Mouse (Mus musculus) hindbrain, embryonic 15.5 days (tissue): Measurements from ENCODE around the gene Arhgef3. TPM values are rescaled to one million over a fixed set of nuclear protein-coding genes. Genes with fewer than 3 reads are reported as not detected.
A peak's percentile ranks its signal among the peaks of the same experiment; 100 is the strongest.

Experiments used
- ATAC-seq: fragments of 200-750 bp; cut with Nextera tagmentation; 2 replicates; pipeline ENCODE4 v1.8.0; 2017; ENCODE audit warnings: low read depth, moderate number of reproducible peaks, moderate TSS enrichment; ENCODE audit not compliant: low FRiP score
- H3K27ac ChIP-seq: fragments of 300-500 bp; sonication (generic); replicated peaks from 2 replicates; pipeline ENCODE4 v1.5.1; 2015; ENCODE audit warnings: mild to moderate bottlenecking, inconsistent platforms
- H3K27me3 ChIP-seq: fragments of 300-500 bp; sonication (generic); 2 replicates; pipeline ENCODE4 v1.6.1; 2015; ENCODE audit warnings: control low read depth, inconsistent platforms
- H3K36me3 ChIP-seq: fragments of 300-500 bp; sonication (generic); 2 replicates; pipeline ENCODE4 v1.6.1; 2015; ENCODE audit warnings: control low read depth, inconsistent platforms
- H3K4me1 ChIP-seq: fragments of 300-500 bp; sonication (generic); replicated peaks from 2 replicates; pipeline ENCODE4 v1.6.1; 2015; ENCODE audit warnings: control low read depth, inconsistent platforms
- H3K4me2 ChIP-seq: fragments of 300-500 bp; sonication (generic); 2 replicates; pipeline ENCODE4 v1.6.1; 2015; ENCODE audit warnings: moderate library complexity, mild to moderate bottlenecking, inconsistent platforms
- H3K4me3 ChIP-seq: fragments of 300-500 bp; sonication (generic); 2 replicates; pipeline ENCODE4 v1.5.1; 2015; ENCODE audit warnings: mild to moderate bottlenecking, inconsistent platforms
- H3K9ac ChIP-seq: fragments of 300-500 bp; sonication (generic); 2 replicates; pipeline ENCODE4 v1.6.1; 2015; ENCODE audit warnings: inconsistent platforms
- H3K9me3 ChIP-seq: fragments of 300-500 bp; sonication (generic); 2 replicates; pipeline ENCODE4 v1.6.1; 2016; ENCODE audit warnings: control low read depth, inconsistent platforms
- WGBS: fragments of 180-500 bp; shearing (Covaris S2); methylation state at CpG from one replicate; pipeline ENCODE4 v1.1.7; 2015; 5-methylcytosine and 5-hydroxymethylcytosine counted together
- polyA plus RNA-seq: library from polyadenylated mRNA; unstranded; fragments of >200 nt; fragmentation: Nextera tagmentation; extraction: Ambion mirVana; gene quantifications from 2 replicates; pipeline ENCODE4 v1.2.1, GENCODE M21; 2015

The Arhgef3 gene
- 11.0 and 12.7 TPM in 2 replicates for polyA plus RNA-seq

- under 1% methylated on average over 58 of the region's 58 CpGs for WGBS
- H3K9ac ChIP-seq, result peak within 1 kb of the TSS; percentile 37
- H3K27ac ChIP-seq, result no peak within 1 kb of the TSS
- peak within 1 kb of the TSS; percentile 97 for H3K4me2 ChIP-seq
- H3K4me3 ChIP-seq, result peak within 1 kb of the TSS; percentile 48
- ATAC-seq, result peak; percentile 76; the same call in 1 of the 2 replicates
- no peaks in the 10 kb centered on the region for H3K36me3 ChIP-seq
- no peaks in the 10 kb centered on the region for H3K9me3 ChIP-seq
- H3K27me3 ChIP-seq, result peaks cover 37% of the 10 kb centered on the region
- H3K4me1 ChIP-seq, result peaks cover 13% of the 10 kb centered on the region
Measured at GRCm38 (mm10) chr14:27114362-27115274, at the start of gene Arhgef3. Gene Arhgef3 (plus strand): TSS chr14:27114899.

- Histone ChIP-seq H3K9me3 (no peaks in the 10 kb centered on the region), H3K27me3 (no peaks in the 10 kb centered on the region), H3K4me3 (no peak overlapping the region), H3K4me2 (no peak overlapping the region), H3K9ac (no peak overlapping the region), H3K4me1 (peaks cover 46% of the 10 kb centered on the region), H3K27ac (no peak overlapping the region), H3K36me3 (no peaks in the 10 kb centered on the region)
- 16% methylated on average over 9 of the region's 9 CpGs for WGBS
- ATAC-seq, result peak; percentile 60; the same call in 1 of the 2 replicates
Measured at GRCm38 (mm10) chr14:27066171-27066929, 48.3 kb upstream of the Arhgef3 start.

- peak; percentile 71 for ATAC-seq
- H3K36me3 ChIP-seq, result no peaks in the 10 kb centered on the region
- no peak overlapping the region for H3K4me2 ChIP-seq
Measured at GRCm38 (mm10) chr14:27067866-27068271, 46.8 kb upstream of the Arhgef3 start.

GRCm38 (mm10) chr14:27069434-27070097 is 45.1 kb upstream of the Arhgef3 start:
- H3K27ac ChIP-seq, result no peak overlapping the region
- H3K9ac ChIP-seq, result no peak overlapping the region
- H3K9me3 ChIP-seq, result no peaks in the 10 kb centered on the region
- no peak for ATAC-seq
- no peaks in the 10 kb centered on the region for H3K27me3 ChIP-seq
- no peak overlapping the region for H3K4me2 ChIP-seq
- H3K36me3 ChIP-seq, result no peaks in the 10 kb centered on the region
- H3K4me1 ChIP-seq, result peaks cover 61% of the 10 kb centered on the region
- no peak overlapping the region for H3K4me3 ChIP-seq
- 39% methylated on average over 8 of the region's 8 CpGs for WGBS

More at GRCm38 (mm10) chr14:27067866-27068271, 46.8 kb upstream of the Arhgef3 start:
- Histone ChIP-seq H3K27ac (0 out of 2 replicates have a peak overlapping the region, but pooled peaks have one; percentile 9), H3K4me1 (peaks cover 53% of the 10 kb centered on the region), H3K9me3 (no peaks in the 10 kb centered on the region), H3K9ac (no peak overlapping the region), H3K4me3 (no peak overlapping the region), H3K27me3 (no peaks in the 10 kb centered on the region)
- WGBS, result 19% methylated on average over 6 of the region's 6 CpGs

GRCm38 (mm10) chr14:27070128-27070527 is 44.6 kb upstream of the Arhgef3 start:
- Histone ChIP-seq H3K4me1 (peaks cover 67% of the 10 kb centered on the region), H3K36me3 (no peaks in the 10 kb centered on the region), H3K9me3 (no peaks in the 10 kb centered on the region), H3K4me3 (no peak overlapping the region), H3K27ac (no peak overlapping the region), H3K4me2 (no peak overlapping the region), H3K9ac (no peak overlapping the region), H3K27me3 (no peaks in the 10 kb centered on the region)
- ATAC-seq, result no peak
- WGBS, result 43% methylated on average over 3 of the region's 3 CpGs

GRCm38 (mm10) chr14:27070758-27071157 is 43.9 kb upstream of the Arhgef3 start:
- WGBS, result 36% methylated on average over 9 of the region's 9 CpGs
- Histone ChIP-seq H3K9me3 (no peaks in the 10 kb centered on the region), H3K36me3 (no peaks in the 10 kb centered on the region), H3K27ac (no peak overlapping the region), H3K27me3 (no peaks in the 10 kb centered on the region), H3K4me2 (no peak overlapping the region), H3K4me1 (peaks cover 71% of the 10 kb centered on the region), H3K9ac (no peak overlapping the region), H3K4me3 (no peak overlapping the region)
- no peak for ATAC-seq

GRCm38 (mm10) chr14:27071985-27072384 is 42.7 kb upstream of the Arhgef3 start:
- H3K4me1 ChIP-seq, result peaks cover 65% of the 10 kb centered on the region

GRCm38 (mm10) chr14:27075084-27075483 is 39.6 kb upstream of the Arhgef3 start:
- Histone ChIP-seq H3K4me3 (no peak overlapping the region), H3K9me3 (no peaks in the 10 kb centered on the region), H3K27me3 (no peaks in the 10 kb centered on the region), H3K9ac (no peak overlapping the region), H3K4me1 (peaks cover 41% of the 10 kb centered on the region), H3K27ac (no peak overlapping the region), H3K4me2 (no peak overlapping the region), H3K36me3 (no peaks in the 10 kb centered on the region)
- ATAC-seq, result no peak
- WGBS, result 72% methylated on average over 6 of the region's 6 CpGs

More at GRCm38 (mm10) chr14:27071985-27072384, 42.7 kb upstream of the Arhgef3 start:
- Histone ChIP-seq H3K36me3 (no peaks in the 10 kb centered on the region), H3K4me3 (no peak overlapping the region), H3K27ac (no peak overlapping the region), H3K27me3 (no peaks in the 10 kb centered on the region), H3K4me2 (no peak overlapping the region), H3K9me3 (no peaks in the 10 kb centered on the region), H3K9ac (no peak overlapping the region)
- ATAC-seq, result no peak
- 24% methylated on average over 3 of the region's 3 CpGs for WGBS

GRCm38 (mm10) chr14:27075909-27076521 is 38.7 kb upstream of the Arhgef3 start:
- H3K4me2 ChIP-seq, result no peak overlapping the region
- H3K9ac ChIP-seq, result no peak overlapping the region
- H3K27ac ChIP-seq, result no peak overlapping the region
- H3K4me3 ChIP-seq, result no peak overlapping the region
- H3K27me3 ChIP-seq, result no peaks in the 10 kb centered on the region
- H3K9me3 ChIP-seq, result no peaks in the 10 kb centered on the region
- peaks cover 32% of the 10 kb centered on the region for H3K4me1 ChIP-seq
- 48% methylated on average over 8 of the region's 8 CpGs for WGBS
- no peaks in the 10 kb centered on the region for H3K36me3 ChIP-seq
- ATAC-seq, result peak; percentile 58

GRCm38 (mm10) chr14:27076522-27076920 is 38.2 kb upstream of the Arhgef3 start:
- no peak for ATAC-seq
- Histone ChIP-seq H3K27me3 (no peaks in the 10 kb centered on the region), H3K4me2 (no peak overlapping the region), H3K27ac (no peak overlapping the region), H3K9ac (no peak overlapping the region), H3K36me3 (no peaks in the 10 kb centered on the region), H3K4me3 (no peak overlapping the region), H3K4me1 (peaks cover 32% of the 10 kb centered on the region), H3K9me3 (no peaks in the 10 kb centered on the region)
- 95% methylated on average over 2 of the region's 2 CpGs for WGBS

- Histone ChIP-seq H3K4me3 (no peak overlapping the region), H3K36me3 (no peaks in the 10 kb centered on the region), H3K4me2 (no peak overlapping the region), H3K27ac (no peak overlapping the region), H3K27me3 (no peaks in the 10 kb centered on the region), H3K9me3 (no peaks in the 10 kb centered on the region), H3K9ac (no peak overlapping the region), H3K4me1 (no peaks in the 10 kb centered on the region)
- 69% methylated on average over 5 of the region's 5 CpGs for WGBS
- no peak for ATAC-seq
Measured at GRCm38 (mm10) chr14:27081536-27082275, 33.0 kb upstream of the Arhgef3 start.
